Mouse (Mus musculus) limb, embryonic 14.5 days (tissue): Measurements from ENCODE around the gene Olfr1261. TPM values are rescaled to one million over a fixed set of nuclear protein-coding genes. Genes with fewer than 3 reads are reported as not detected.

Source experiments
- ATAC-seq: fragments of 200-750 bp; cut with Nextera tagmentation; 2 replicates; pipeline ENCODE4 v1.8.0; 2017; ENCODE audit warnings: low read depth, moderate number of reproducible peaks, moderate TSS enrichment; ENCODE audit not compliant: low FRiP score
- DNase-seq: peaks from one replicate; pipeline ENCODE4 v3.0.0-alpha.2; 2015; ENCODE audit warnings: low spot score
- H3K27ac ChIP-seq: fragments of 300-500 bp; sonication (generic); replicated peaks from 2 replicates; pipeline ENCODE4 v1.5.1; 2014; ENCODE audit warnings: low read depth, mild to moderate bottlenecking, low read length, moderate library complexity, mixed read lengths
- H3K27me3 ChIP-seq: fragments of 300-500 bp; sonication (generic); 2 replicates; pipeline ENCODE4 v1.6.1; 2014; ENCODE audit warnings: low read length, mixed read lengths; ENCODE audit not compliant: control insufficient read depth, insufficient read depth
- H3K36me3 ChIP-seq: fragments of 300-500 bp; sonication (generic); 2 replicates; pipeline ENCODE4 v1.6.1; 2014; ENCODE audit warnings: mild to moderate bottlenecking, low read length, moderate library complexity, mixed read lengths; ENCODE audit not compliant: control insufficient read depth, insufficient read depth
- H3K4me1 ChIP-seq: fragments of 300-500 bp; sonication (generic); 2 replicates; pipeline ENCODE4 v1.6.1; 2014; ENCODE audit warnings: antibody characterized with exemption, low read length, mixed read lengths; ENCODE audit not compliant: control insufficient read depth, insufficient read depth
- H3K4me2 ChIP-seq: fragments of 300-500 bp; sonication (generic); replicated peaks from 2 replicates; pipeline ENCODE4 v1.6.1; 2014; ENCODE audit warnings: low read depth, mild to moderate bottlenecking, low read length, moderate library complexity; ENCODE audit not compliant: severe bottlenecking
- H3K4me3 ChIP-seq: fragments of 300-500 bp; sonication (generic); replicated peaks from 2 replicates; pipeline ENCODE4 v1.5.1; 2014; ENCODE audit warnings: low read length
- H3K9ac ChIP-seq: fragments of 300-500 bp; sonication (generic); 2 replicates; pipeline ENCODE4 v1.6.1; 2014; ENCODE audit warnings: mild to moderate bottlenecking, low read depth, low read length, moderate library complexity; ENCODE audit not compliant: severe bottlenecking
- H3K9me3 ChIP-seq: fragments of 300-500 bp; sonication (generic); 2 replicates; pipeline ENCODE4 v1.6.1; 2016; ENCODE audit warnings: low read length; ENCODE audit not compliant: control insufficient read depth
- POLR2A ChIP-seq: fragments of 200-500 bp; IDR thresholded peaks from 2 replicates; pipeline ENCODE4 v1.8.0; 2012; ENCODE audit warnings: inconsistent platforms, mild to moderate bottlenecking, moderate library complexity, borderline replicate concordance; ENCODE audit not compliant: insufficient read depth, insufficient read length; ENCODE audit errors: extremely low read depth
- WGBS: fragments of 180-500 bp; shearing (Covaris S2); extraction: QIAGEN DNeasy Blood & Tissue Kit; methylation state at CpG from one replicate; pipeline ENCODE4 v1.1.7; 2014; 5-methylcytosine and 5-hydroxymethylcytosine counted together
- polyA plus RNA-seq, 2 experiments: library from polyadenylated mRNA; depleted of rRNA in 1 of 2; stranded (reverse) in 1 of 2; unstranded in 1 of 2; fragments of >200 nt; fragmentation: Nextera tagmentation in 1 of 2; extraction: Ambion mirVana in 1 of 2; gene quantifications; 2 replicates each; pipeline versions ENCODE4 v1.2.1 to v1.2.3; 2012 to 2014

Olfr1261 gene
- polyA plus RNA-seq, 2 experiments = not detected

DNA sequence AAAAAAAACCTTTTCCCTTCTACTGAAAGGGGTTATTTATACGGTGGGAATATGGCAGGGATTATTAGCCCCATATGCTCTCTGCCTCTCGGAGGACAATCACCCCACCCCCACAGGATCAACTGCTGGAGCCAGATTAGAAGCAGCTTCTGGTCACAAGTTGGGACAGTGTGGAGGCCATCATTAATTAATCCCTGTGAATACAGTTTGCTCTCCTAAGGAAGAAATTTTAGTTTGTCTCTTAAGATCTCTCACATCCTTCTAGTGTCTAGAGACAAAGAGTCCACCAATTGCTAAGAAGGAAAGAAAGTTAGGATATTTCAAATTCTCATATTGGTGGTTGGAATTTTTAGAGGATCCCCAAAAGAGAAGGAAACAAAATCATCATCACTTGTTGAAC lies 34.5 kb downstream of the Olfr1261 start, which contains the start of gene Olfr1264:
Olfr1264 (minus strand) TSS at position 101 of the 400 bp plus-strand sequence.
- ATAC-seq (no peak), DNase-seq (no peak)
- H3K4me1 ChIP-seq = no peaks in the 10 kb centered on the region
- no peak within 1 kb of the TSS for H3K4me2 ChIP-seq
- 37% methylated on average over 2 of the region's 2 CpGs for WGBS
- H3K36me3 ChIP-seq = no peaks in the 10 kb centered on the region
- no peak within 1 kb of the TSS for H3K27ac ChIP-seq
- no peak within 1 kb of the TSS for H3K4me3 ChIP-seq
- no peaks in the 10 kb centered on the region for H3K9me3 ChIP-seq
- no peak within 1 kb of the TSS for H3K9ac ChIP-seq
- H3K27me3 ChIP-seq = no peaks in the 10 kb centered on the region
- no peak for TF ChIP-seq POLR2A

DNA sequence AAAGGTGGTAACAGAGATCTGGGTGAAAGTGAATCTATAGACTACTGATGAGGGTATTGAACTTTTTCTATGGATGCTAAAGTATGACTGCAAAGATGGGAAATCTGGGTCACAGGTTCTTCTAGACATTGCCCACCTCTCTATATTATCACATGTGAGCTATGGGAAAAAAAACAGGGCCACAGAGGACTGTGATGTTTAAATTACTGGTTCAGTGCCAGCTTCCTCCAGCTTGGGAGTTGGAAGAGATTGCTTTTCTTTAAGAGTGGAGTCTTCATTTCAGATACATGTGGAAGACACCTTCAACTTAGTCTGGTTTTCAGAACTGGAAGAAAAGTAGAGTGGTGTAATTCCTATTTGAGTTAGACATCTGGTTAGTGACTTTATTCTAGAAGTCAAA lies 44.0 kb downstream of the Olfr1261 start, which contains the start of gene Olfr1265:
Olfr1265 (plus strand) TSS at position 301 of the 400 bp plus-strand sequence.
- H3K9me3 ChIP-seq = no peaks in the 10 kb centered on the region
- H3K9ac ChIP-seq = no peak within 1 kb of the TSS
- H3K27ac ChIP-seq = no peak within 1 kb of the TSS
- H3K4me3 ChIP-seq = no peak within 1 kb of the TSS
- H3K4me1 ChIP-seq = no peaks in the 10 kb centered on the region
- H3K4me2 ChIP-seq = no peak within 1 kb of the TSS
- DNase-seq = no peak
- H3K27me3 ChIP-seq = no peaks in the 10 kb centered on the region
- H3K36me3 ChIP-seq = no peaks in the 10 kb centered on the region
- TF ChIP-seq POLR2A = no peak
- ATAC-seq = no peak

Other genes with a start within 250 kb of the Olfr1261 start
- not detected in 2 replicates for gene Olfr1253, start 234.1 kb upstream of the Olfr1261 start, polyA plus RNA-seq (2012; rRNA removed)
- not detected in 2 replicates for gene Olfr1253, start 234.1 kb upstream of the Olfr1261 start, polyA plus RNA-seq (2014; fragmentation: Nextera tagmentation; extraction: Ambion mirVana)
- gene Olfr1254, start 197.6 kb upstream of the Olfr1261 start, polyA plus RNA-seq (2012; rRNA removed) = not detected in 2 replicates
- gene Olfr1254, start 197.6 kb upstream of the Olfr1261 start, polyA plus RNA-seq (2014; fragmentation: Nextera tagmentation; extraction: Ambion mirVana) = not detected in 2 replicates
- not detected in 2 replicates for gene Olfr1255, start 179.2 kb upstream of the Olfr1261 start, polyA plus RNA-seq (2012; rRNA removed)
- gene Olfr1255, start 179.2 kb upstream of the Olfr1261 start, polyA plus RNA-seq (2014; fragmentation: Nextera tagmentation; extraction: Ambion mirVana) = not detected in 2 replicates
- gene Olfr1256, start 149.7 kb upstream of the Olfr1261 start, polyA plus RNA-seq (2012; rRNA removed) = not detected in 2 replicates
- not detected in 2 replicates for gene Olfr1256, start 149.7 kb upstream of the Olfr1261 start, polyA plus RNA-seq (2014; fragmentation: Nextera tagmentation; extraction: Ambion mirVana)
- gene Olfr48, start 143.0 kb upstream of the Olfr1261 start, polyA plus RNA-seq (2012; rRNA removed) = not detected in 2 replicates
- not detected in 2 replicates for gene Olfr48, start 143.0 kb upstream of the Olfr1261 start, polyA plus RNA-seq (2014; fragmentation: Nextera tagmentation; extraction: Ambion mirVana)
- gene Olfr1257, start 112.8 kb upstream of the Olfr1261 start, polyA plus RNA-seq (2012; rRNA removed) = not detected in 2 replicates
- gene Olfr1257, start 112.8 kb upstream of the Olfr1261 start, polyA plus RNA-seq (2014; fragmentation: Nextera tagmentation; extraction: Ambion mirVana) = not detected in 2 replicates
- gene Olfr1258, start 63.9 kb upstream of the Olfr1261 start, polyA plus RNA-seq (2012; rRNA removed) = not detected in 2 replicates
- not detected in 2 replicates for gene Olfr1258, start 63.9 kb upstream of the Olfr1261 start, polyA plus RNA-seq (2014; fragmentation: Nextera tagmentation; extraction: Ambion mirVana)
- gene Olfr1259, start 42.6 kb upstream of the Olfr1261 start, polyA plus RNA-seq (2012; rRNA removed) = not detected in 2 replicates
- not detected in 2 replicates for gene Olfr1259, start 42.6 kb upstream of the Olfr1261 start, polyA plus RNA-seq (2014; fragmentation: Nextera tagmentation; extraction: Ambion mirVana)
- gene Olfr1260, start 16.9 kb upstream of the Olfr1261 start, polyA plus RNA-seq (2012; rRNA removed) = not detected in 2 replicates
- gene Olfr1260, start 16.9 kb upstream of the Olfr1261 start, polyA plus RNA-seq (2014; fragmentation: Nextera tagmentation; extraction: Ambion mirVana) = not detected in 2 replicates
- not detected in 2 replicates for gene Olfr1262, start 8.9 kb downstream of the Olfr1261 start, polyA plus RNA-seq (2012; rRNA removed)
- not detected in 2 replicates for gene Olfr1262, start 8.9 kb downstream of the Olfr1261 start, polyA plus RNA-seq (2014; fragmentation: Nextera tagmentation; extraction: Ambion mirVana)
- gene Olfr1263, start 20.9 kb downstream of the Olfr1261 start, polyA plus RNA-seq (2012; rRNA removed) = not detected in 2 replicates
- not detected in 2 replicates for gene Olfr1263, start 20.9 kb downstream of the Olfr1261 start, polyA plus RNA-seq (2014; fragmentation: Nextera tagmentation; extraction: Ambion mirVana)
- gene Olfr1264, start 34.4 kb downstream of the Olfr1261 start, polyA plus RNA-seq (2012; rRNA removed) = not detected in 2 replicates
- not detected in 2 replicates for gene Olfr1264, start 34.4 kb downstream of the Olfr1261 start, polyA plus RNA-seq (2014; fragmentation: Nextera tagmentation; extraction: Ambion mirVana)
- gene Olfr1265, start 44.1 kb downstream of the Olfr1261 start, polyA plus RNA-seq (2012; rRNA removed) = not detected in 2 replicates
- not detected in 2 replicates for gene Olfr1265, start 44.1 kb downstream of the Olfr1261 start, polyA plus RNA-seq (2014; fragmentation: Nextera tagmentation; extraction: Ambion mirVana)
- not detected in 2 replicates for gene Olfr140, start 72.4 kb downstream of the Olfr1261 start, polyA plus RNA-seq (2012; rRNA removed)
- not detected in 2 replicates for gene Olfr140, start 72.4 kb downstream of the Olfr1261 start, polyA plus RNA-seq (2014; fragmentation: Nextera tagmentation; extraction: Ambion mirVana)
- not detected in 2 replicates for gene Olfr1269, start 130.2 kb downstream of the Olfr1261 start, polyA plus RNA-seq (2012; rRNA removed)
- gene Olfr1269, start 130.2 kb downstream of the Olfr1261 start, polyA plus RNA-seq (2014; fragmentation: Nextera tagmentation; extraction: Ambion mirVana) = not detected in 2 replicates
- not detected in 2 replicates for gene Olfr32, start 151.1 kb downstream of the Olfr1261 start, polyA plus RNA-seq (2012; rRNA removed)
- gene Olfr32, start 151.1 kb downstream of the Olfr1261 start, polyA plus RNA-seq (2014; fragmentation: Nextera tagmentation; extraction: Ambion mirVana) = not detected in 2 replicates
- gene Olfr1270, start 161.9 kb downstream of the Olfr1261 start, polyA plus RNA-seq (2012; rRNA removed) = not detected in 2 replicates
- gene Olfr1270, start 161.9 kb downstream of the Olfr1261 start, polyA plus RNA-seq (2014; fragmentation: Nextera tagmentation; extraction: Ambion mirVana) = not detected in 2 replicates
- not detected in 2 replicates for gene Olfr1506, start 233.3 kb downstream of the Olfr1261 start, polyA plus RNA-seq (2012; rRNA removed)
- not detected in 2 replicates for gene Olfr1506, start 233.3 kb downstream of the Olfr1261 start, polyA plus RNA-seq (2014; fragmentation: Nextera tagmentation; extraction: Ambion mirVana)